Mouse (Mus musculus) G1E (cell line): ENCODE results near the gene Ccdc62. TPM values are rescaled to one million over a fixed set of nuclear protein-coding genes. Genes with fewer than 3 reads are reported as not detected.

ENCODE experiments used
- ATAC-seq: 2 replicates; pipeline ENCODE4 v1.8.0; 2016; ENCODE audit warnings: mild to moderate bottlenecking; ENCODE audit not compliant: insufficient number of reproducible peaks, poor library complexity, low FRiP score, severe bottlenecking; ENCODE audit errors: extremely low read depth
- DNase-seq: peaks from one replicate; pipeline ENCODE4 v3.0.0; 2012; ENCODE audit warnings: low spot score
- H3K27me3 ChIP-seq: 2 replicates; pipeline ENCODE4 v1.6.1; 2012; ENCODE audit warnings: mild to moderate bottlenecking, low read length, inconsistent platforms; ENCODE audit not compliant: insufficient read depth
- H3K36me3 ChIP-seq: replicated peaks from 2 replicates; pipeline ENCODE3; 2012; ENCODE audit warnings: mild to moderate bottlenecking, inconsistent platforms
- H3K4me1 ChIP-seq: 2 replicates; pipeline ENCODE4 v1.6.1; 2012; ENCODE audit warnings: low read depth, low read length, inconsistent platforms, mixed read lengths; ENCODE audit not compliant: insufficient read depth
- H3K4me3 ChIP-seq: 2 replicates; pipeline ENCODE4 v1.5.1; 2012; ENCODE audit warnings: low read depth, mild to moderate bottlenecking, inconsistent platforms, low read length, moderate library complexity, mixed read lengths
- H3K9me3 ChIP-seq: replicated peaks from 2 replicates; pipeline ENCODE4 v1.6.1; 2012; ENCODE audit warnings: inconsistent platforms
- CTCF ChIP-seq: IDR thresholded peaks from 2 replicates; pipeline ENCODE4 v1.5.1; 2012; ENCODE audit warnings: low read depth, low read length, inconsistent platforms, mixed read lengths
- GATA1 ChIP-seq: IDR thresholded peaks from 2 replicates; pipeline ENCODE4 v1.6.1; 2012; ENCODE audit warnings: borderline replicate concordance, low read length, inconsistent platforms, mixed read lengths
- GATA2 ChIP-seq: IDR thresholded peaks from 2 replicates; pipeline ENCODE4 v1.6.1; 2012; ENCODE audit warnings: low read depth, low read length, inconsistent platforms, borderline replicate concordance
- POLR2AphosphoS5 ChIP-seq: IDR thresholded peaks from 2 replicates; pipeline ENCODE4 v1.6.1; 2012; ENCODE audit warnings: low read depth, low read length, inconsistent platforms; ENCODE audit not compliant: insufficient replicate concordance
- TAL1 ChIP-seq: conservative IDR thresholded peaks from 2 replicates; pipeline ENCODE4 v1.6.1; 2012; ENCODE audit warnings: low read depth, low read length, inconsistent platforms, mixed read lengths
- polyA plus RNA-seq: library from polyadenylated mRNA; stranded (reverse); fragments of >175 nt; gene quantifications from 2 replicates; pipeline ENCODE4 v1.2.3, GENCODE M21; 2012
- total RNA-seq, 2 experiments: library from RNA; stranded (forward) in 1 of 2; stranded (reverse) in 1 of 2; fragments of 200-1000 nt in 1 of 2; fragments of >200 nt in 1 of 2; fragmentation: Nextera tagmentation in 1 of 2; gene quantifications; 2 replicates each; pipeline ENCODE4 v1.2.3; 2014 to 2017

Gene Ccdc62
- total and polyA plus RNA-seq, 3 experiments: 3.0 to 9.4 (median 5.0) TPM

DNA sequence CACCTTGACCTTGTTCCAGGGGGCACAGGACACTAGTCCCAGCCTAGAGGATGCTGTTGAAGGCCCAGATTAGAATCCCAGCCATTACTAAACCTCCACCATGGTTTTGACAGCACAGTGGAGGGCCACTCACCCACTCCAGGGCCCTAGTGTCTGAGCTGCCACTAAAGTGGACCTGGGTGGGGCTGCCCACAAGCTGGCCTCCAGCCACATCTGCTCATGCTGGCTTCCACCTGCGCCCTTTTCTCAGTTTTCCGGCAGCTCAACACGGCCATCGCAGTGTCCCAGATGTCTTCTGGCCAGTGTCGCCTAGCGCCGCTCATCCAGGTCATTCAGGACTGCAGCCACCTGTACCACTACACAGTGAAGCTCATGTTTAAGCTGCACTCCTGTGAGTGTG, 64.0 kb downstream of the Ccdc62 start:
- peaks cover 16% of the 10 kb centered on the region for H3K4me1 ChIP-seq
- no peaks in the 10 kb centered on the region; the same call in 1 of the 2 replicates for H3K27me3 ChIP-seq
- no peak for DNase-seq
- no peak for ATAC-seq
- no peaks in the 10 kb centered on the region for H3K9me3 ChIP-seq
- H3K36me3 ChIP-seq: peaks cover 84% of the 10 kb centered on the region
- H3K4me3 ChIP-seq: no peak overlapping the region
- TF ChIP-seq GATA2 (no peak), GATA1 (no peak), TAL1 (no peak)

DNA sequence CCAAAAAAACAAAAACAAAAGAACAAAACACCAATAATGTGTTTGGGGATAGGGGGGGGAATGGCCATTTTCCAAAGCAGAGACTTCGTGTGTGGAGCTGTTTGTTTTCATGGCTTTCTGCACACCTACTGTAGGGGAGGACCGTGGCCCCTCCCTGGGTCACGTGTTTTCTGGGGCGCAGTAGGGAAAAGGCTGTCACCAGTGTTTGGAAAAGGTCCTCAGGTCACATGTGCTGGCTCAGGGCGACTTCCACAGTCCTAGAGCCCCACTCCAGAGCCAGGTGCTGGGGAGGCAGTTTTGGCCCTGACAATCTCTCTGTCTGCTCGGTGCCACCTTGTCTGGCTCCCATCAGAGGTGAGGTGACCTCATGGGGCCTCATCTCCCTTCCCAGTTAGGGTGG, 64.9 kb downstream of the Ccdc62 start:
- no peaks in the 10 kb centered on the region for H3K27me3 ChIP-seq
- DNase-seq (no peak), ATAC-seq (no peak)
- H3K9me3 ChIP-seq: no peaks in the 10 kb centered on the region
- peaks cover 16% of the 10 kb centered on the region for H3K4me1 ChIP-seq
- TF ChIP-seq GATA2 (no peak), POLR2AphosphoS5 (no peak), CTCF (no peak), GATA1 (no peak), TAL1 (no peak)
- peaks cover 84% of the 10 kb centered on the region for H3K36me3 ChIP-seq
- H3K4me3 ChIP-seq: no peak overlapping the region

DNA sequence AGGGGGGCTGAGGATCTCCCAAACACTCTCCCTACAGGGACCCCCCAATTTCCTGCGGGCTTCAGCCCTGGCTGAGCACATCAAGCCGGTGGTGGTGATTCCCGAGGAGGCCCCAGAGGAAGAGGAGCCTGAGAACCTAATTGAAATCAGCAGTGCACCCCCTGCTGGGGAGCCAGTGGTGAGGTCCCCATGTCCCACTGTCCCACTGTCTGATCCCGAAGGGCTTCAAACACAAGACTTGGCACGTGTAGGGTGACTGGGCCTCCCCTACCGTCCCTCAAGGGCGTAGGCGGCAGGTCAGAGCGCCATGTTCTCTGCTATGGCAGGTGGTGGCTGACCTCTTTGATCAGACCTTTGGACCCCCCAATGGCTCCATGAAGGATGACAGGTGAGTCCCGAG, 65.7 kb downstream of the Ccdc62 start:
- no peaks in the 10 kb centered on the region for H3K9me3 ChIP-seq
- H3K4me3 ChIP-seq: no peak overlapping the region
- no peaks in the 10 kb centered on the region for H3K27me3 ChIP-seq
- H3K4me1 ChIP-seq: peaks cover 20% of the 10 kb centered on the region
- DNase-seq (peak; percentile 52), ATAC-seq (no peak)
- peaks cover 84% of the 10 kb centered on the region for H3K36me3 ChIP-seq
- no peak for TF ChIP-seq GATA2
- no peak for TF ChIP-seq GATA1
- peak; percentile 77 for TF ChIP-seq CTCF

DNA sequence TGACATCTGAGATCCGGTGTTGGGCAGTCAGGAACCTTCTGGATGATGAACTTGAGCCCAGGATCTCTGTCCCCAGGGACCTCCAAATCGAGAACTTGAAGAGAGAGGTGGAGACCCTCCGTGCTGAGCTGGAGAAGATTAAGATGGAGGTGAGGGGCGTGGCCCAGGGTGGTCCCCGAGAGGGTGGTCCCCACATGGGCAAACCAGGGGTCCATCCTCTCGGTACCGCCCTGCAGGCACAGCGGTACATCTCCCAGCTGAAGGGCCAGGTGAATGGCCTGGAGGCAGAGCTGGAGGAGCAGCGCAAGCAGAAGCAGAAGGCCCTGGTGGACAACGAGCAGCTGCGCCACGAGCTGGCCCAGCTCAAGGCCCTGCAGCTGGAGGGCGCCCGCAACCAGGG, 66.2 kb downstream of the Ccdc62 start:
- Histone ChIP-seq H3K4me1 (peaks cover 21% of the 10 kb centered on the region), H3K36me3 (peaks cover 84% of the 10 kb centered on the region), H3K4me3 (no peak overlapping the region), H3K9me3 (no peaks in the 10 kb centered on the region), H3K27me3 (no peaks in the 10 kb centered on the region)
- TF ChIP-seq TAL1 (no peak), GATA2 (no peak), CTCF (no peak), POLR2AphosphoS5 (no peak), GATA1 (no peak)
- DNase-seq (no peak), ATAC-seq (no peak)

DNA sequence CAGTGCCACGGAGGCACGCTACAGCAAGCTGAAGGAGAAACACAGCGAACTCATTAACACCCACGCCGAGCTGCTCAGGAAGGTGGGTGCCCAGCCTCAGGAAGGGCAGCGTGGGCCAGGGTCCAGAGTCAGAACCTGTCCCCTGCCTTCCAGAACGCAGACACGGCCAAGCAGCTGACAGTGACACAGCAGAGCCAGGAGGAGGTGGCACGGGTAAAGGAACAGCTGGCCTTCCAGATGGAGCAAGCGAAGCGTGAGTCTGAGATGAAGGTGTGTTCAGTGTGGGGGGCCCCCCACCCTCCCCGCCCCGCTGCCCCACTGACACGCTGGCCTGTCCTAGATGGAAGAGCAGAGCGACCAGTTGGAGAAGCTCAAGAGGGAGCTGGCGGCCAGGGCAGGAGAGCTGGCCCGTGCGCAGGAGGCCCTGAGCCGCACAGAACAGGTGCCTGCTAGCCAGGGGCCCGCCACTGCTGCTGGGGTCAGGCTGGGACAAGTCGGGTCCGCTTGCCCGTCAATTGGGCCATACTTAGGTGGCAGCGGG, 66.8 kb downstream of the Ccdc62 start:
- Histone ChIP-seq H3K4me3 (no peak overlapping the region), H3K36me3 (peaks cover 84% of the 10 kb centered on the region), H3K4me1 (peaks cover 21% of the 10 kb centered on the region), H3K9me3 (no peaks in the 10 kb centered on the region), H3K27me3 (no peaks in the 10 kb centered on the region)
- TF ChIP-seq GATA1 (no peak), CTCF (no peak), GATA2 (no peak), TAL1 (no peak), POLR2AphosphoS5 (no peak)
- no peak for ATAC-seq
- DNase-seq: no peak

DNA sequence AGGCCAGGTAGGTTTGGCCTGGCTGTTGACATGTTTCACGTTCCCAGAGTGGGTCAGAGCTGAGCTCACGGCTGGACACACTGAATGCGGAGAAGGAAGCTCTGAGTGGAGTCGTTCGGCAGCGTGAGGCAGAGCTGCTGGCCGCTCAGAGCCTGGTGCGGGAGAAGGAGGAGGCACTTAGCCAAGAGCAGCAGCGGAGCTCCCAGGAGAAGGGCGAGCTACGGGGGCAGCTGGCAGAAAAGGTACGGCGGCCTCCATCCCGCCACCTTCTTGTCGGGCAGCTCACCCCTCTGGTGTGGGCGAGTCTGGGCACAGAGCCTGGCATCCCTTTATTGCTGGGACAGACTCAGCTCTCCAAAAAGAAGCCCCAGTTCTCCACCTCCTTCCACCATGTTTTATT, 67.3 kb downstream of the Ccdc62 start:
- no peaks in the 10 kb centered on the region for H3K9me3 ChIP-seq
- peaks cover 85% of the 10 kb centered on the region for H3K36me3 ChIP-seq
- no peak for DNase-seq
- ATAC-seq: no peak
- peaks cover 21% of the 10 kb centered on the region for H3K4me1 ChIP-seq
- TF ChIP-seq CTCF: no peak
- TF ChIP-seq POLR2AphosphoS5: no peak
- TF ChIP-seq TAL1: no peak
- no peak for TF ChIP-seq GATA1
- TF ChIP-seq GATA2: no peak
- no peaks in the 10 kb centered on the region for H3K27me3 ChIP-seq
- H3K4me3 ChIP-seq: no peak overlapping the region
